Mouse (Mus musculus): ENCODE results near the gene Vmn1r117.
"Not testable (repeated sequence)": the region's sequence is repeated elsewhere in the genome, so short reads cannot be mapped to it uniquely, and the experiment has no call there.

The Vmn1r117 gene

GRCm38 (mm10) chr7:20884021-20884420 is at the start of gene Vmn1r117:
Vmn1r117 (minus strand) TSS chr7:20884121.
- not testable (repeated sequence) for DNase-seq

GRCm38 (mm10) chr7:20912247-20912646 is 28.3 kb upstream of the Vmn1r117 start, which contains the start of gene Vmn1r118:
Vmn1r118 (minus strand) TSS chr7:20912347.
- DNase-seq: not testable (repeated sequence)

- not testable (repeated sequence) for DNase-seq
These were observed 12.0 kb downstream of the Vmn1r117 start, which contains the start of gene Vmn1r116 for GRCm38 (mm10) chr7:20871956-20872355. Vmn1r116 (plus strand) TSS chr7:20872256.

GRCm38 (mm10) chr7:20844885-20845284 is 39.0 kb downstream of the Vmn1r117 start, which contains the start of gene Vmn1r115:
Vmn1r115 (minus strand) TSS chr7:20844985.
- DNase-seq: not testable (repeated sequence)

All from thymus, postnatal 25 days (tissue).